Mouse (Mus musculus): Measurements from ENCODE around the gene Gemin2.
"Not testable (repeated sequence)": the region's sequence is repeated elsewhere in the genome, so short reads cannot be mapped to it uniquely, and the experiment has no call there.

Gemin2 gene

GRCm38 (mm10) chr12:59058242-59058641, 45.0 kb downstream of the Gemin2 start:
- DNase-seq (ENCODE audit: low read depth, low spot score): not testable (repeated sequence)

GRCm38 (mm10) chr12:59060322-59060721, 47.1 kb downstream of the Gemin2 start:
- no peak for DNase-seq (ENCODE audit: low read depth, low spot score)

DNA sequence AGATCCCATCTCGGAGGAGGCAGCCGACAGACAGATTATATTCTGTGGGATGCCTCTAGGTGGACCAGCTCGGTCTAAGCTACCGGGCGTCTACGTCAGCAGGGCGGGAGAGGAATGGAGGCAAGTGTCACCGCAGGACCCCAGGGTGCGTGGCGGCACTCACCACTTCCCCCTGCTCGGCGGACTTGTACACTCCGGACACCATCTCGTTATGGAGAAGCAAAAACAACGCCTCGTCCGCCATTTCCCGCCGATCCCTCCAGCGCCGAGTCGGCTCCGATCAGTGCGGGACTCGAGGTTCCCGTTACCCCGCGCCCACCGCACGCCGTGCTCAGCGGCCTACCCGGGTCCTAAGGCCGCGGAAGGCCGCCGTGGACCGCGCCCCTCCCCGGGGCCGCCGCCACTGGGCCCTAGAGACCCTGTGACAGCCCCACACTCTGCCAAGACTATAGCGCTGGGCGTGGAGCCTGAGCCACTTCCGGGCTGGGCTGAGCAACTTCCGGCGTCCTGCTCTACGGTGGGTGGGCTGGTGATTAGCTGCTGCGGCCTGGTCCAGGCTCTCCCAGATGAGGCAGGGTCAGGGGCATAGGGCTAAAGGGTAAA, 47.9 kb downstream of the Gemin2 start, which contains the start of gene Trappc6b:
Trappc6b (minus strand) TSS at position 480 of the 603 bp plus-strand sequence.
- peak; percentile 52 for DNase-seq (ENCODE audit: low read depth, low spot score)

- DNase-seq (ENCODE audit: low read depth, low spot score): no peak
Measured at GRCm38 (mm10) chr12:59064837-59065236, 51.6 kb downstream of the Gemin2 start.

DNA sequence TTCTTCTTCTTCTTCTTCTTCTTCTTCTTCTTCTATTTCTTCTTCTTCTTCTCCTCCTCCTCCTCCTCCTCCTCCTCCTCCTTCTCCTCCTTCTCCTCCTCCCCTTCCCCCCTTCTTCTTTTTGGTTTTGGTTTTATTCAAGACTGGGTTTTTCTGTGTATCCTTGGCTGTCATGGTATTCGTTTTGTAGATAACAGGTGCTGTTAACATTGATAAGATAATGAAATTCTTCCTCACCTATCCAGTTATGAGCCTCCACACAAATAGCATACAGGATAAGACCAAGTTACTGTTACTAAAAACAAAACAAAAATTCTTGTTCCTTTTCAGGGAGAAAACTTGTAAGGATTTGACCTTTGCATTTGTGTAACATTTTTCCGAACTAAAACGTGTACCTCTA, 52.6 kb downstream of the Gemin2 start:
- no peak for DNase-seq (ENCODE audit: low read depth, low spot score)

GRCm38 (mm10) chr12:59066448-59067077, 53.4 kb downstream of the Gemin2 start, which contains the start of gene Pnn:
Pnn (plus strand) TSS chr12:59066884.
- DNase-seq (ENCODE audit: low read depth, low spot score): peak; percentile 97

- DNase-seq (ENCODE audit: low read depth, low spot score): no peak
Measured at GRCm38 (mm10) chr12:59067095-59067494, 53.9 kb downstream of the Gemin2 start.

DNA sequence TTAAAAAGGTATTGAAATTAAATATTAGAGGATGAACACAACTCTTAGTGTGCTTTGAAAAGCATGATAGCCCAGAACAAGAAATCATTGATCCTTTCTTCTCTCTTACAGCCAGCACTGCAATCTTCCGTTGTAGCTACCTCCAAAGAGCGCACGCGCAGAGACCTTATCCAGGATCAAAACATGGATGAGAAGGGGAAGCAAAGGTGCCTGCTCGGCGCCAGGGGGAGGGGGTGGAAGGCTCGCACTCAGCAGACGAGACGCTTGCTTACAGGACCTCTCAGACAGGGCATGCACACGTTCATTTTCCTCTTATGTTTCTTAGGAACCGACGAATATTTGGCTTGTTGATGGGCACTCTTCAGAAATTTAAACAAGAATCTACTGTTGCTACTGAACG, 55.6 kb downstream of the Gemin2 start:
- DNase-seq (ENCODE audit: low read depth, low spot score): no peak

GRCm38 (mm10) chr12:59072286-59072685, 59.1 kb downstream of the Gemin2 start:
- no peak for DNase-seq (ENCODE audit: low read depth, low spot score)

DNA sequence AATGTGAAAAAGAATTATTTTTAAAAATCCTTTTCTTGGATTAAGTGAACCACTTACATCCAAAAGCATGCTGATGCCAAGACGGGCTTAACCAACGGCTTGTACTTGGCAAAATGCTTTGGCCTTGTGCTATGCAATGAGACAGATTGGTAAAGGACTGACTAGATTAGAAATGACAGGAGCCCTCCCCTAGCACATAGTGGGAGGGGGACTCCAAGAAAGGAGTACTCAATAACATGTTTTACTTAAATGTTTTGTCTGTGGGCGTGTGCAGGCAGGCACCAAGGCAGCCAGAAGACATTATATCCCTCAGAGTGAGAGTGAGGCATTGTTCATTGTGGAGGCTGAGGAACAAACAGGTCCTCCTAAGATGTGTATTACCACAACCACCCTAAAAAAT, 60.9 kb downstream of the Gemin2 start:
- no peak for DNase-seq (ENCODE audit: low read depth, low spot score)

DNA sequence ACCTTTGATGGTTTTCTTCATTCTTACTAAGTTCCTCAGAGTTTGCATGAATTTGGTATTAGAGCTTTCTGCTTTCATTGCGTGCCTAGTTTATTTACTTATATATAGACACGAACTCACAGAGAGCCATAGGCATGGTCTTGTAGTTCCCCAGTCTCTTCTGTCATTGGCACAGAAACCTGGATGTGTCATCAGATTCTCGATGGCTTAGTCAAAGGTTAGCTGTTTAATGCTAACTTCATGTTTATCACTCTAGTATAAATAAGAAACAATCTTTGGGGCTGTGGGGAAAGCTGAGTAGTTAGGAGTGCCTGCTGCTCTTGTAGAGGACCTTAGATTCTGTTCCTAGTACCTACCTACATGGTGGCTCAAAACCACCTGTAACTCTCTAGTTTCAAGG, 63.8 kb downstream of the Gemin2 start:
- no peak for DNase-seq (ENCODE audit: low read depth, low spot score)

DNA sequence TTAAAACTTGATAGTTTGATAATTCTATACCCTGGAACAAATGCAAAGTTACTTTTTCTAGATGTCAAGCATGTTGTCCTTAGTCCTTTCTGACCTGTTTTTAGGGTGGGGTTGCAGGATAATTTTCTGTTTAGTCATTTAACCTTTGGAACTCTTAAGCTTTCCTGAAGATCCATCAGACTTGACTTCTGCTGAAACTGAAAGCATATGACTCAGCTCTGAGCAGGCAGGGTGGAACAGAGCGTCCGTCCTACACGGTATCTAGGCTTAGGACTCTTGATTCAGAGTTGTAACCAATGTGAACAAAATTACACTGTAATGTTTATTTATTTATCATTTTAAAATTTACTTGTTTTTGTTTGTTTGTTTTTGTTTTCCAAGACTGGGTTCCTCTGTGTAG, 64.7 kb downstream of the Gemin2 start:
- DNase-seq (ENCODE audit: low read depth, low spot score): no peak

Measured in brain, embryonic 18.5 days (tissue).